Mouse (Mus musculus) liver, embryonic 11.5 days (tissue): ENCODE results near the gene Ncapg. TPM values are rescaled to one million over a fixed set of nuclear protein-coding genes. Genes with fewer than 3 reads are reported as not detected.
A peak's percentile ranks its signal among the peaks of the same experiment; 100 is the strongest.
"Not testable (repeated sequence)": the region's sequence is repeated elsewhere in the genome, so short reads cannot be mapped to it uniquely, and the experiment has no call there.

Experiments used
- ATAC-seq: fragments of 200-750 bp; cut with Nextera tagmentation; replicated peaks from 2 replicates; pipeline ENCODE4 v1.8.0; 2017; ENCODE audit warnings: moderate number of reproducible peaks, mild to moderate bottlenecking, moderate TSS enrichment, moderate library complexity; ENCODE audit not compliant: low FRiP score
- DNase-seq: peaks from one replicate; pipeline ENCODE4 v3.0.0-alpha.2; 2017; ENCODE audit warnings: low spot score
- H3K27ac ChIP-seq: fragments of 300-500 bp; sonication (generic); 2 replicates; pipeline ENCODE4 v1.5.1; 2014; ENCODE audit warnings: mild to moderate bottlenecking, low read depth, low read length, control low read depth
- H3K27me3 ChIP-seq: fragments of 300-500 bp; sonication (generic); replicated peaks from 2 replicates; pipeline ENCODE4 v1.6.1; 2014; ENCODE audit warnings: low read length, mixed read lengths; ENCODE audit not compliant: control insufficient read depth, insufficient read depth
- H3K36me3 ChIP-seq: fragments of 300-500 bp; sonication (generic); 2 replicates; pipeline ENCODE4 v1.6.1; 2014; ENCODE audit warnings: mild to moderate bottlenecking, low read length, moderate library complexity, mixed read lengths; ENCODE audit not compliant: control insufficient read depth, insufficient read depth
- H3K4me1 ChIP-seq: fragments of 300-500 bp; sonication (generic); replicated peaks from 2 replicates; pipeline ENCODE4 v1.6.1; 2014; ENCODE audit warnings: low read length, mixed read lengths; ENCODE audit not compliant: control insufficient read depth, insufficient read depth
- H3K4me2 ChIP-seq: fragments of 300-500 bp; sonication (generic); 2 replicates; pipeline ENCODE4 v1.6.1; 2014; ENCODE audit warnings: mild to moderate bottlenecking, control low read depth, moderate library complexity
- H3K4me3 ChIP-seq: fragments of 300-500 bp; sonication (generic); 2 replicates; pipeline ENCODE4 v1.5.1; 2014; ENCODE audit warnings: low read depth, low read length, control low read depth
- H3K9ac ChIP-seq: fragments of 300-500 bp; sonication (generic); 2 replicates; pipeline ENCODE4 v1.6.1; 2014; ENCODE audit warnings: low read depth, low read length, control low read depth
- H3K9me3 ChIP-seq: fragments of 300-500 bp; sonication (generic); 2 replicates; pipeline ENCODE4 v1.6.1; 2016; ENCODE audit warnings: low read length, inconsistent platforms, mixed read lengths; ENCODE audit not compliant: control insufficient read depth
- WGBS: fragments of 180-500 bp; shearing (Covaris S2); extraction: QIAGEN DNeasy Blood & Tissue Kit; methylation state at CpG from one replicate; pipeline ENCODE4 v1.1.7; 2014; 5-methylcytosine and 5-hydroxymethylcytosine counted together
- polyA plus RNA-seq: library from polyadenylated mRNA; unstranded; fragments of >200 nt; fragmentation: Nextera tagmentation; extraction: Ambion mirVana; gene quantifications from 2 replicates; pipeline ENCODE4 v1.2.1, GENCODE M21; 2014

The Ncapg gene
- polyA plus RNA-seq, 1 experiment from 2014 or later, result 67.0 TPM

DNA sequence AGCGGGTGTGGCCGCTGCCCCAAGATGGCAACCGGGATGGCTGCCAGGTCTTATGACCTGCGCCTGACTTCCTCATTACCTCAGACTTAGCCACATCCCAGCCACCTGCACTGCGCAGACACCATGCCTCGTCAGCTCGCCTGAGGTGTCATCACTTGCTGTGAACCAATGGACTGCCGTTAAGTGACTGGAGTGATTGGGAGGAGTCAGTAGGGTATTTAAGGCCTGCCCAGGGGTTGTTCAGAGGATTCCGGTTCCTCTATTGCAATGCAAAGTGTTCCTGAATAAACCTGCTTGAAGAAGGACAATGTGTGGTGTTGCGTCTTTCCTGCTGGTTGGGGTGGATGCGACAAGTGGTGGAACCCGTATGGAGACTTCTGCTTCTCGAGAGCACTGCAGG is 11.3 kb upstream of the Ncapg start:
- H3K9ac ChIP-seq, DNase-seq, H3K27ac ChIP-seq, ATAC-seq, H3K36me3 ChIP-seq, H3K4me1 ChIP-seq, H3K9me3 ChIP-seq, H3K27me3 ChIP-seq, H3K4me2 ChIP-seq, H3K4me3 ChIP-seq: not testable (repeated sequence)
- 93% methylated on average over 13 of the region's 13 CpGs for WGBS

GRCm38 (mm10) chr5:45668324-45668723 is 1.4 kb upstream of the Ncapg start:
- WGBS, result 45% methylated on average over 3 of the region's 3 CpGs
- peak overlapping the region; percentile 91 for H3K4me3 ChIP-seq
- H3K36me3 ChIP-seq, result peaks cover 4% of the 10 kb centered on the region; the same call in 1 of the 2 replicates
- H3K9ac ChIP-seq, result no peak overlapping the region
- ATAC-seq (no peak), DNase-seq (no peak)
- no peak overlapping the region for H3K27ac ChIP-seq
- H3K4me2 ChIP-seq, result peak overlapping the region; percentile 85
- H3K9me3 ChIP-seq, result no peaks in the 10 kb centered on the region
- H3K4me1 ChIP-seq, result 0 out of 2 replicates have a peak, but pooled peaks cover 2% of the 10 kb centered on the region
- H3K27me3 ChIP-seq, result no peaks in the 10 kb centered on the region

- Histone ChIP-seq H3K27me3 (no peaks in the 10 kb centered on the region), H3K27ac (peak overlapping the region; percentile 79), H3K9ac (peak overlapping the region; percentile 92), H3K4me1 (0 out of 2 replicates have a peak, but pooled peaks cover 2% of the 10 kb centered on the region), H3K4me2 (peak overlapping the region; percentile 85), H3K36me3 (peaks cover 4% of the 10 kb centered on the region; the same call in 1 of the 2 replicates), H3K4me3 (peak overlapping the region; percentile 91), H3K9me3 (no peaks in the 10 kb centered on the region)
- DNase-seq, result peak; percentile 31
- peak; percentile 14; the same call in 1 of the 2 replicates for ATAC-seq
- WGBS, result 2% methylated on average over 3 of the region's 3 CpGs
Measured at GRCm38 (mm10) chr5:45668831-45669230, 888 bp upstream of the Ncapg start.

DNA sequence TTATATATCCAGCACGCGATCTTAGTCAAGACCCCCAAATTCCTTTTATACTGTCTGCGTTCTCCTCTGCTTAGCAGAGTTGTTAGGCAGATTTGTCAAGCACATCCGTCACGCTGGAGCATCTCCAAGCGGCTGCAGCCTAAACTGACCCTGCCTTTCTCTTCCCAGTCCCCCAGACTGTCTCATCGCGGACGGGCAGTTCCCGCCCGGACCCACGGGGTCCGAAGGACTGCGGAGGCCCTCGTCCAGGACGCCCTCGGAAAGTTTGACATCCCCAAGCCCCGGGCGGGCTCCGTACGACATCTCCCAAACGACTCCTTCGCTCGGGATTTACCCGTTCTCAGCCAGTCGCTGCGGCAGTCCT is 503 bp upstream of the Ncapg start:
- Histone ChIP-seq H3K9ac (peak overlapping the region; percentile 92), H3K4me2 (peak overlapping the region; percentile 85), H3K9me3 (no peaks in the 10 kb centered on the region), H3K36me3 (peaks cover 4% of the 10 kb centered on the region; the same call in 1 of the 2 replicates), H3K27ac (peak overlapping the region; percentile 79), H3K4me3 (peak overlapping the region; percentile 91), H3K4me1 (0 out of 2 replicates have a peak, but pooled peaks cover 2% of the 10 kb centered on the region), H3K27me3 (no peaks in the 10 kb centered on the region)
- DNase-seq (no peak), ATAC-seq (peak; percentile 60)
- WGBS, result under 1% methylated on average over 27 of the region's 27 CpGs

GRCm38 (mm10) chr5:45670280-45670670 is 556 bp downstream of the Ncapg start:
- peak overlapping the region; percentile 96 for H3K9ac ChIP-seq
- under 1% methylated on average over 13 of the region's 13 CpGs for WGBS
- H3K4me2 ChIP-seq, result peak overlapping the region; percentile 72
- 0 out of 2 replicates have a peak, but pooled peaks cover 2% of the 10 kb centered on the region for H3K4me1 ChIP-seq
- no peaks in the 10 kb centered on the region for H3K9me3 ChIP-seq
- ATAC-seq (peak; percentile 9; the same call in 1 of the 2 replicates), DNase-seq (no peak)
- H3K4me3 ChIP-seq, result peak overlapping the region; percentile 91
- H3K27me3 ChIP-seq, result no peaks in the 10 kb centered on the region
- peaks cover 4% of the 10 kb centered on the region; the same call in 1 of the 2 replicates for H3K36me3 ChIP-seq
- H3K27ac ChIP-seq, result peak overlapping the region; percentile 93

- 59% methylated on average over 5 of the region's 5 CpGs for WGBS
- DNase-seq, result no peak
- no peak for ATAC-seq
- Histone ChIP-seq H3K4me3 (peak overlapping the region; percentile 91), H3K27ac (no peak overlapping the region), H3K27me3 (no peaks in the 10 kb centered on the region), H3K36me3 (peaks cover 8% of the 10 kb centered on the region; the same call in 1 of the 2 replicates), H3K4me1 (0 out of 2 replicates have a peak, but pooled peaks cover 2% of the 10 kb centered on the region), H3K4me2 (peak overlapping the region; percentile 72), H3K9me3 (no peaks in the 10 kb centered on the region), H3K9ac (peak overlapping the region; percentile 50; the same call in 1 of the 2 replicates)
Measured at GRCm38 (mm10) chr5:45670894-45671494, 1.3 kb downstream of the Ncapg start.

DNA sequence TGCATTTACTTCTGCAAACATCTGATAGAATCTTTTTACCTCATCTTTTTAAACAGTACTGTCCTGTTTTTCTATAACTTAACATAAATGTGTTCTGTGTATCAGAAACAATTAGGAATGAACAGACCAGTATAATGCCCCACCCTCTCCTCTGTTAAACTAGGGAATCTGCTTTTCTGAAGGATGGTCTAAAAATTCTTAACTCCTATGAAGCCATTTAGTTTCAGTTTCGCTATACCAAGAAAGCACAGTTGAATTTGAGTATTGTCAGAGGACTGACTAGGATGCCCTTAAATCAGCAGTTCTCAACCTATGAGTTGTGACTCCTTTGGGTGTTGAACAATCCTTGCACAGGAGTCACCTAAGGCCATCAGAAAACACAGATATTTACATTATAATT is 5.3 kb downstream of the Ncapg start:
- 96% methylated on average over 1 of the region's 1 CpGs for WGBS
- DNase-seq (no peak), ATAC-seq (no peak)
- Histone ChIP-seq H3K27ac (no peak overlapping the region), H3K36me3 (peaks cover 10% of the 10 kb centered on the region; the same call in 1 of the 2 replicates), H3K27me3 (no peaks in the 10 kb centered on the region), H3K4me1 (0 out of 2 replicates have a peak, but pooled peaks cover 2% of the 10 kb centered on the region), H3K4me2 (no peak overlapping the region), H3K9ac (no peak overlapping the region), H3K4me3 (no peak overlapping the region), H3K9me3 (no peaks in the 10 kb centered on the region)

- 67% methylated on average over 4 of the region's 4 CpGs for whole genome bisulfite sequencing
- Histone ChIP-seq H3K4me3 (no peak overlapping the region), H3K36me3 (peaks cover 11% of the 10 kb centered on the region; the same call in 1 of the 2 replicates), H3K27me3 (no peaks in the 10 kb centered on the region), H3K9ac (no peak overlapping the region), H3K9me3 (no peaks in the 10 kb centered on the region), H3K4me2 (no peak overlapping the region), H3K27ac (no peak overlapping the region), H3K4me1 (no peaks in the 10 kb centered on the region)
- DNase-seq (no peak), ATAC-seq (no peak)
Measured at GRCm38 (mm10) chr5:45677639-45678038, 7.9 kb downstream of the Ncapg start.

DNA sequence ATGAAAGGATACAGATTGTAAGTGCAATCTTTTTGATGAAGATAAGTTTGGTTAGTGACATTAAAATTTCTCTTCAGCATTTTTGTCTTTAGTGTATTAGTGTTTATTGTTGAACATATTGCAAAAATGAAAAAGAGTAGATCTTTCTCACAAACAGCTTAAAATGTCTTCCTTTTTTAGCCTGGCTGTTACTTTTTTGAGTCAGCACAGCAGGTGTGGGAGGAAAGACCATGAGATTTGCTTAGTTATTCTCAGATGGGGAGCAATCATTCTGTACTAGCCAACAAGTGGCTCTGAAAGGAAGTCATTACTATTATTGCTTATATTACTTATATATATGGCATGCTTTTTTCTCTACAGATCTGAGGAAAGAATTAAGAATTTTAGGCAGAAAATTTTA is 10.2 kb downstream of the Ncapg start:
- Histone ChIP-seq H3K9ac (no peak overlapping the region), H3K4me1 (no peaks in the 10 kb centered on the region), H3K27ac (no peak overlapping the region), H3K4me3 (no peak overlapping the region), H3K4me2 (no peak overlapping the region), H3K27me3 (no peaks in the 10 kb centered on the region), H3K9me3 (no peaks in the 10 kb centered on the region), H3K36me3 (peaks cover 14% of the 10 kb centered on the region; the same call in 1 of the 2 replicates)
- no peak for ATAC-seq
- no peak for DNase-seq
